Mouse (Mus musculus) small intestine, adult 2 months (tissue): Measurements from ENCODE around the gene Fbxl7.

ENCODE experiments used
- CTCF ChIP-seq: fragments of 200-500 bp; IDR thresholded peaks from 2 replicates; pipeline ENCODE4 v1.5.1; 2012; ENCODE audit warnings: low read depth, mild to moderate bottlenecking, control low read depth, inconsistent platforms, low read length, moderate library complexity, mixed read lengths; ENCODE audit not compliant: insufficient replicate concordance, insufficient read length; ENCODE audit errors: extremely low read depth
- POLR2A ChIP-seq: fragments of 200-500 bp; IDR thresholded peaks from 2 replicates; pipeline ENCODE4 v1.6.1; 2012; ENCODE audit warnings: low read depth, mild to moderate bottlenecking, control low read depth, inconsistent platforms, low read length, moderate library complexity

DNA sequence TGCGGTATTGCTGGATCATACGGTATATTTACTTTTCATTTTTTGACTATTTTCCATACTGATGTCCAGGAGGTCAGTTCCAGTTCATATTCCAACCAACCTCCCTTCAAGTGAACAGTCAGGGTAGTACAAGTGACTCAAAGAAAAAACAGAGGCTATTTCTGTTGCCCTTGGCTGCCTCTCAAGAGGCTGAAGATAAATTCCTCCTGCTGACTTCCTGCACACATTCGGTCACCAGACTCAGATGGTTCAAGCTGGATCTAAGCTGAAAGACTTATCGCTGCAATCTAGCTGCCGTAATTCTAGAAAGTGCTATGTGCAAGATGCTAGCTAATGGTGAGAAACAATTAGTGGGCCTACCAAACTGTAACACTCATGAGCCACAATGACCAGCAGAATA lies 61.0 kb downstream of the Fbxl7 start:
- TF ChIP-seq CTCF (no peak), POLR2A (no peak)
